Mouse (Mus musculus) CH12.LX (cell line): ENCODE measurements around the gene Smap1. TPM values are rescaled to one million over a fixed set of nuclear protein-coding genes. Genes with fewer than 3 reads are reported as not detected.

Experiments
- DNase-seq: peaks from one replicate; pipeline ENCODE4 v3.0.0-alpha.2; 2013; ENCODE audit errors: extremely low read depth
- H3K27ac ChIP-seq: 2 replicates; pipeline ENCODE4 v1.5.1; 2012; ENCODE audit warnings: low read depth, mild to moderate bottlenecking, control low read depth, moderate library complexity; ENCODE audit not compliant: insufficient read depth
- H3K27me3 ChIP-seq: replicated peaks from 2 replicates; pipeline ENCODE3; 2012; ENCODE audit warnings: inconsistent platforms
- H3K36me3 ChIP-seq, 2 experiments: replicated peaks in 1 of 2; 2 replicates each; pipeline versions ENCODE3 to v1.6.1; 2012; ENCODE audit warnings: inconsistent platforms in 1 of 2, low read length in 1 of 2, mild to moderate bottlenecking in 1 of 2, mixed read lengths in 1 of 2, moderate library complexity in 1 of 2; ENCODE audit not compliant: control insufficient read depth in 1 of 2, insufficient read depth in 1 of 2
- H3K4me1 ChIP-seq, 2 experiments: 2 replicates each; pipeline ENCODE4 v1.6.1; 2012; ENCODE audit warnings: inconsistent platforms in 1 of 2, moderate library complexity in 1 of 2; ENCODE audit not compliant: insufficient read depth in 2 of 2, control insufficient read depth in 1 of 2
- H3K4me2 ChIP-seq: 2 replicates; pipeline ENCODE4 v1.6.1; 2012; ENCODE audit warnings: low read depth, mild to moderate bottlenecking, control low read depth; ENCODE audit not compliant: poor library complexity, insufficient read depth, severe bottlenecking
- H3K4me3 ChIP-seq, 3 experiments: fragments of 150-350 bp in 1 of 3; sonication (generic) in 1 of 3; replicated peaks in 1 of 3; 2 replicates each; pipeline versions ENCODE3 to v1.5.1; 2011 to 2012; ENCODE audit warnings: low read depth in 2 of 3, low read length in 2 of 3, mild to moderate bottlenecking in 2 of 3, moderate library complexity in 2 of 3, control low read depth in 1 of 3, improper control_type of control experiment in 1 of 3, inconsistent platforms in 1 of 3, mixed read lengths in 1 of 3; ENCODE audit not compliant: poor library complexity in 1 of 3
- H3K79me2 ChIP-seq: replicated peaks from 2 replicates; pipeline ENCODE4 v1.6.1; 2012; ENCODE audit warnings: mild to moderate bottlenecking, moderate library complexity; ENCODE audit not compliant: control insufficient read depth, poor library complexity, insufficient read depth, severe bottlenecking; ENCODE audit errors: extremely low read depth
- H3K9ac ChIP-seq: 2 replicates; pipeline ENCODE4 v1.6.1; 2012; ENCODE audit warnings: low read depth, mild to moderate bottlenecking, control low read depth, moderate library complexity; ENCODE audit not compliant: insufficient read depth
- H3K9me3 ChIP-seq: replicated peaks from 2 replicates; pipeline ENCODE3; 2012; ENCODE audit warnings: low read length, inconsistent platforms, mixed read lengths
- BHLHE40 ChIP-seq: IDR thresholded peaks from 2 replicates; pipeline ENCODE4 v1.6.1; 2011; ENCODE audit warnings: mild to moderate bottlenecking, low read depth, low read length, improper control_type of control experiment
- CHD1 ChIP-seq: IDR thresholded peaks from 2 replicates; pipeline ENCODE4 v1.6.1; 2012; ENCODE audit warnings: low read depth, low read length, improper control_type of control experiment, inconsistent platforms
- CTCF ChIP-seq, 2 experiments: IDR thresholded peaks in 1 of 2; conservative IDR thresholded peaks in 1 of 2; 2 replicates each; pipeline ENCODE4 v1.5.1; 2011 to 2012; ENCODE audit warnings: low read depth in 2 of 2, low read length in 2 of 2, improper control_type of control experiment in 1 of 2, inconsistent platforms in 1 of 2, mild to moderate bottlenecking in 1 of 2, moderate library complexity in 1 of 2
- E2F4 ChIP-seq: IDR thresholded peaks from 2 replicates; pipeline ENCODE4 v1.6.1; 2011; ENCODE audit warnings: low read depth, low read length, improper control_type of control experiment; ENCODE audit not compliant: insufficient replicate concordance
- ELF1 ChIP-seq: IDR thresholded peaks from 2 replicates; pipeline ENCODE4 v1.6.1; 2014; ENCODE audit warnings: low read depth, mild to moderate bottlenecking, inconsistent platforms, low read length, improper control_type of control experiment
- HCFC1 ChIP-seq: IDR thresholded peaks from 2 replicates; pipeline ENCODE4 v1.6.1; 2012; ENCODE audit warnings: low read depth, mild to moderate bottlenecking, inconsistent platforms, low read length, improper control_type of control experiment
- IRF4 ChIP-seq: IDR thresholded peaks from 2 replicates; pipeline ENCODE4 v1.6.1; 2014; ENCODE audit warnings: low read depth, mild to moderate bottlenecking, inconsistent platforms, low read length, improper control_type of control experiment
- JUN ChIP-seq: IDR thresholded peaks from 2 replicates; pipeline ENCODE4 v1.6.1; 2011; ENCODE audit warnings: low read depth, mild to moderate bottlenecking, low read length, improper control_type of control experiment, moderate library complexity; ENCODE audit not compliant: insufficient read depth
- KAT2A ChIP-seq: IDR thresholded peaks from 2 replicates; pipeline ENCODE4 v1.6.1; 2012; ENCODE audit warnings: low read length, improper control_type of control experiment, inconsistent platforms; ENCODE audit not compliant: insufficient replicate concordance
- MAFK ChIP-seq: IDR thresholded peaks from 2 replicates; pipeline ENCODE4 v1.6.1; 2011; ENCODE audit warnings: low read length, improper control_type of control experiment; ENCODE audit not compliant: insufficient replicate concordance
- MAZ ChIP-seq: IDR thresholded peaks from 2 replicates; pipeline ENCODE4 v1.6.1; 2012; ENCODE audit warnings: low read depth, mild to moderate bottlenecking, inconsistent platforms, low read length, improper control_type of control experiment, moderate library complexity
- MXI1 ChIP-seq: IDR thresholded peaks from 2 replicates; pipeline ENCODE4 v1.6.1; 2011; ENCODE audit warnings: mild to moderate bottlenecking, low read depth, low read length, improper control_type of control experiment
- NELFE ChIP-seq: IDR thresholded peaks from 2 replicates; pipeline ENCODE4 v1.6.1; 2011; ENCODE audit warnings: low read depth, low read length, improper control_type of control experiment
- NRF1 ChIP-seq: IDR thresholded peaks from 2 replicates; pipeline ENCODE4 v1.6.1; 2014; ENCODE audit warnings: low read depth, mild to moderate bottlenecking, inconsistent platforms, low read length, improper control_type of control experiment, moderate library complexity
- PAX5 ChIP-seq: IDR thresholded peaks from 2 replicates; pipeline ENCODE4 v1.6.1; 2012; ENCODE audit warnings: low read length, inconsistent platforms, mixed read lengths
- POLR2A ChIP-seq: IDR thresholded peaks from 2 replicates; pipeline ENCODE4 v1.6.1; 2011; ENCODE audit warnings: low read depth, mild to moderate bottlenecking, improper control_type of control experiment, low read length
- RCOR1 ChIP-seq: conservative IDR thresholded peaks from 2 replicates; pipeline ENCODE4 v1.6.1; 2012; ENCODE audit warnings: low read depth, mild to moderate bottlenecking, inconsistent platforms, low read length, improper control_type of control experiment
- SIN3A ChIP-seq: IDR thresholded peaks from 2 replicates; pipeline ENCODE4 v1.6.1; 2012; ENCODE audit warnings: low read length, improper control_type of control experiment, inconsistent platforms
- TCF12 ChIP-seq: IDR thresholded peaks from 2 replicates; pipeline ENCODE4 v1.6.1; 2014; ENCODE audit warnings: low read depth, mild to moderate bottlenecking, inconsistent platforms, low read length, improper control_type of control experiment
- UBTF ChIP-seq: IDR thresholded peaks from 2 replicates; pipeline ENCODE4 v1.6.1; 2012; ENCODE audit warnings: low read depth, mild to moderate bottlenecking, inconsistent platforms, low read length, improper control_type of control experiment, moderate library complexity
- USF1 ChIP-seq: IDR thresholded peaks from 2 replicates; pipeline ENCODE4 v1.6.1; 2014; ENCODE audit warnings: low read depth, mild to moderate bottlenecking, inconsistent platforms, low read length, improper control_type of control experiment
- USF2 ChIP-seq: conservative IDR thresholded peaks from 2 replicates; pipeline ENCODE4 v1.6.1; 2011; ENCODE audit warnings: low read depth, low read length, improper control_type of control experiment
- ZC3H11A ChIP-seq: IDR thresholded peaks from 2 replicates; pipeline ENCODE4 v1.6.1; 2012; ENCODE audit warnings: low read depth, mild to moderate bottlenecking, inconsistent platforms, low read length, improper control_type of control experiment
- ZMIZ1 ChIP-seq: IDR thresholded peaks from 2 replicates; pipeline ENCODE4 v1.6.1; 2012; ENCODE audit warnings: low read depth, mild to moderate bottlenecking, inconsistent platforms, low read length, improper control_type of control experiment
- ZNF384 ChIP-seq: IDR thresholded peaks from 2 replicates; pipeline ENCODE4 v1.6.1; 2012; ENCODE audit warnings: low read depth, low read length, improper control_type of control experiment, inconsistent platforms
- dilution Hi-C: fragments of 300-500 bp; cut with MboI; formaldehyde crosslinking; loops from 2 replicates; pipeline ENCODE4 v1.14.3; 2020; ENCODE audit warnings: low sequenced_read_pairs; ENCODE audit not compliant: extremely low pct_unique_long_range_greater_than_20kb, extremely low pct_ligation_motif_present
- in situ Hi-C: fragments of 300-500 bp; cut with MboI; formaldehyde crosslinking; loops from 3 replicates; pipeline ENCODE4 v1.14.3; 2019; ENCODE audit warnings: low sequenced_read_pairs, low pct_ligation_motif_present, low pct_unique_long_range_greater_than_20kb, mixed read lengths
- polyA plus RNA-seq: library from polyadenylated mRNA; unstranded; fragments of >175 nt; gene quantifications from 2 replicates; pipeline ENCODE4 v1.2.1, GENCODE M21; 2012; ENCODE audit warnings: low read depth; ENCODE audit not compliant: insufficient read length
- total RNA-seq, 2 experiments: library from RNA; depleted of rRNA; stranded (reverse); fragments of 300-350 nt in 1 of 2; fragments of >200 nt in 1 of 2; gene quantifications; 2 replicates each; pipeline ENCODE4 v1.2.3; 2012 to 2014

Gene Smap1
- total and polyA plus RNA-seq, 3 experiments, result 22.3 to 60.5 (median 37.0) TPM

- no peak overlapping the region for H3K4me3 ChIP-seq
- H3K4me1 ChIP-seq, result peaks cover 4 to 31% of the 10 kb centered on the region in 2 experiments; a peak in 2 of 4 replicates
- H3K9me3 ChIP-seq, result no peaks in the 10 kb centered on the region
- dilution Hi-C loops, result no loop called here
- DNase-seq, result no peak
- H3K9ac ChIP-seq, result no peak overlapping the region
- H3K79me2 ChIP-seq, result peaks cover 32% of the 10 kb centered on the region
- in situ Hi-C loops, result no loop called here
- H3K27me3 ChIP-seq, result no peaks in the 10 kb centered on the region
- TF ChIP-seq JUN, result no peak
- TF ChIP-seq IRF4, result no peak
- TF ChIP-seq SIN3A, result no peak
- no peak for TF ChIP-seq CTCF (conservative IDR thresholded peaks at IDR 0.05 in 1 of 2, IDR thresholded peaks at IDR 0.05 in 1 of 2; ENCODE audit: low read depth in 2 of 2, low read length in 2 of 2)
- TF ChIP-seq MXI1, result no peak
- TF ChIP-seq TCF12, result no peak
- TF ChIP-seq USF1, result no peak
- TF ChIP-seq MAFK, result no peak
- TF ChIP-seq NELFE, result no peak
- no peak for TF ChIP-seq KAT2A
- no peak for TF ChIP-seq ZMIZ1
- TF ChIP-seq POLR2A, result no peak
- TF ChIP-seq UBTF, result no peak
- no peak for TF ChIP-seq RCOR1
- no peak for TF ChIP-seq ELF1
- no peak for TF ChIP-seq MAZ
- no peak for TF ChIP-seq NRF1
- TF ChIP-seq E2F4, result no peak
- H3K36me3 ChIP-seq, result peaks cover 0 to 2% of the 10 kb centered on the region in 2 experiments
- no peak overlapping the region for H3K4me2 ChIP-seq
- H3K27ac ChIP-seq, result no peak overlapping the region
Measured at GRCm38 (mm10) chr1:23915483-23915882, 6.6 kb downstream of the Smap1 start.

DNA sequence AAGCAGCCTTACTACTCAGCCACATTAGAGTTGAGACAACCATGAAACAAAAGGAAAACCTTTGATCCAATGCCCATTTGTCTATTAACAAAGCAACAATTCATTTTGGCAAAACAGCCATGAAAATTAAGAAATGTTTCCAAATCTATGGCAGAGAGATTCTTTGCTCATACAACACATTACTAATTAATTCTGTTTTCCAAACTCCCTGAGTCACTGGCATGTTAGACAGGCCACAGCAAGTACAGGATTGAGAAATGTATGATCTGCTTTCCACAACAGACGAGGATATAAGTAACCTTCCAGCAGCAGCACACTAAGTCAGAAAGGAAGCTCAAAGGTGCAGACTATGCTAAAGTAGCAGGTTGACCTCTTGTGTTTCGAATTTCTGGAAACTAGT lies 9.1 kb downstream of the Smap1 start:
- Histone ChIP-seq H3K4me1 (peaks cover 2 to 17% of the 10 kb centered on the region in 2 experiments; a peak in 2 of 4 replicates), H3K9me3 (no peaks in the 10 kb centered on the region), H3K4me3 (no peak overlapping the region), H3K4me2 (no peak overlapping the region), H3K79me2 (peaks cover 25% of the 10 kb centered on the region)
- dilution Hi-C loops, result no loop called here
- no peak for DNase-seq
- TF ChIP-seq BHLHE40, result no peak
- no peak for TF ChIP-seq HCFC1
- no peak for TF ChIP-seq ZC3H11A
- TF ChIP-seq CHD1, result no peak
- no peak for TF ChIP-seq USF1
- TF ChIP-seq PAX5, result no peak
- no peak for TF ChIP-seq ZNF384
- TF ChIP-seq SIN3A, result no peak
- no peak for TF ChIP-seq USF2
- no peak for TF ChIP-seq RCOR1
- no peak for TF ChIP-seq E2F4
- TF ChIP-seq ZMIZ1, result no peak
- TF ChIP-seq, all 38 proteins: peak for 0
- in situ Hi-C loops, result no loop called here
- Histone ChIP-seq H3K27me3 (no peaks in the 10 kb centered on the region), H3K27ac (no peak overlapping the region), H3K9ac (no peak overlapping the region), H3K36me3 (peaks cover 0 to 6% of the 10 kb centered on the region in 2 experiments)
